Mouse (Mus musculus) thymus, adult 18-20 months (tissue): ENCODE results near the gene Vgf.

ENCODE experiments used
- DNase-seq, 2 experiments: peaks; one replicate each; pipeline ENCODE4 v3.0.0; 2022; ENCODE audit warnings: mixed read lengths in 2 of 2

The Vgf gene

DNA sequence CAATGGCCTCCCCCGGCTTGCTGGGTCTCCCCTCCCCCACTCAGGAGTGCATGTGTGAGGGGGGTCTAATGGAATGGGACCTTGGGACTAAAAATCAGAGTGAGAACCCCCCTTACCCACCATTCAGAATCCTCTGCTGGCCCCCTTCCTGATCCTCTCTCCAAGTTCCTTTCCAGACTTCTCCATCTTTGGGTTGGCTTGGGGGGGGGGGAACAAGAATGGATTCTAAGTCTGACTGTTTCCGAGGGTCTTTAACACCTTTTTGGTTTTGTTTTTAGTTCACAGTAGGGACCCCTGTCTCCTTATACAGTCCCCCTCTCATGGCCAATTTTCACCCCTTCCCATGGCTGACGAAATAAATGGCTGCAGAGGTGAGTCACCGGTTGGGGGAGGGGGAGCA is at the start of gene Vgf:
Gene Vgf (plus strand): TSS at position 301 of the 400 bp plus-strand sequence.
- DNase-seq = no peak

DNA sequence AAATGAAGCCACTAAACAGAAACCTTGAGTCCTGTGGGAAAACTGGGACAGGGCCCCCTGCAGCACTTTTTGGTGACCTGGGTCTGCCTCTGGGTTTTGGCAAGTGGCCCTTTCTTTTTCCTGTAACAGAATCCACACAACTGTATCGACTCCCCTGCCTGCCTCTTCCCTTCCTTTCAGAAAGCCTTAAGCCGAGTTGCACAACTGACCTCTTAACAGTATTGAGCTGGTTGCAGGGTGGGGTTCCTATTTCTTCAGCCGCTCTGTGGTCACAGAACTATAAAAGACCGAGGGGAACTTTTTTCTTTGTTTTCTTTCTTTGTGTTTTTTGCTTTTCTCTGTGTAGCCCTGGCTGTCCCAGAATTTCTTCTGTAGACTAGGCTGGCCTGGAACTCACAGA is 48.4 kb upstream of the Vgf start:
- no peak for DNase-seq

GRCm38 (mm10) chr5:136979762-136980161 is 46.4 kb upstream of the Vgf start:
- no peak for DNase-seq

DNA sequence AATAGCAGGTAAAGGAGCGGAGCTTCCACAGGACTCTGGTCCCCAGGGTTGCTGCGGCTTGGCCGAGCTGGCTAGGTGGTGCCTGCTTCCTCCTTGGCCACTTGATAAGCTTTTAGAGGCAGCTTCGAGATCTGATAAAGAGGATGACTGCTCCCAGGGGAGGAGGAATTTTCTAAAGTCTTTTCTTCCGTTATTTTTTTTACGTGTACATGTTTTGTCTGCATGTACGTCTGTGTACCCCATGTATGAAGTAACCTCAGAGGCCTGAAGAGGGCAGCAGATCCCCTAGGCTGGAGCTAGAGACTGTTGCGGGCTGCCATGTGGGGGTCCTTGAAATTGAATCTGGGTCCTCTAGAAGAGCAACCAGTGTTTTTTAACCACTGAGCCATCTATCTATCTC is 45.2 kb upstream of the Vgf start:
- no peak for DNase-seq

- DNase-seq = no peak
Measured at GRCm38 (mm10) chr5:136982338-136982930, 43.8 kb upstream of the Vgf start.

GRCm38 (mm10) chr5:136984828-136985227 is 41.4 kb upstream of the Vgf start:
- no peak for DNase-seq

DNA sequence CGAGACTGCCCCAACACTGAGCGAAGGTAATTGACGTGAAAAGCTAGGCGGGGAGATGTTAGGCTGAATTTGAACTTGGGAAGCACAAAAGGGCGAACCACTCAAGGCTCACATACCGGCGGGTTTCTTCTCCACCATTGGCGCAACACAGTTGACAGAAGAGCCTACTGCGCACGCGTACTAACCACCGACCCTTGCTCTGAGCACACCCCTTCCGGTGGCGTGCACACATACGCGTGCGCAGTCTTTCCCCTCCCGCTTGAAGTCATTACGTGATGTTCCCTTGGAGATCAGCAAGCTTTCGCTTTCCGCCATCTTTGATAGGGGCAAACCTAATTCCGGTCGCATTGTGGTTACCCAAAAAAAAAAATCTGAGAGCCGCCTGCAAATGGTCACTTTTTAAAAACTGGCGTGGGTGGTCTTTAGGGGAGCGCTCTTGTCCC is 39.5 kb upstream of the Vgf start, which contains the start of gene Plod3:
Gene Plod3 (plus strand): TSS at position 325 of the 443 bp plus-strand sequence.
- peak; percentile 95 to 96 for DNase-seq

- DNase-seq = peak; percentile 66 to 76
Measured at GRCm38 (mm10) chr5:136987138-136987933, 38.9 kb upstream of the Vgf start.

DNA sequence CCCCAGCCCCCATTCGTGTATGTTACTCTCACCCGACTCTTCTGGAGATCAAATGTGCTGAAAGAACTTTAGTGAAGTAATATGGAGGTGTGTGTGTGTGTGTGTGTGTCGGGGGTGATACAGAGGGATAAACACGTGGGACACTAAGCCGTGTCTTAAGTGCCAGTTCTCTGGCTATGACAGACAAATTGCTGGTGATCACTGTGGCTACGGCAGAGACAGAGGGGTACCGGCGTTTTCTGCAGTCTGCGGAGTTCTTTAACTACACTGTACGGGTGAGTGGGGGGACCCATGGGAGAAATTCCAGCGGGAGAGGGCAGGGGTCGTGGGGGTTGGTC is 38.3 kb upstream of the Vgf start, which contains the start of gene Znhit1:
Gene Znhit1 (minus strand): TSS at position 88 of the 338 bp plus-strand sequence.
- no peak for DNase-seq

GRCm38 (mm10) chr5:136988420-136988819 is 37.8 kb upstream of the Vgf start:
- DNase-seq = no peak

- DNase-seq = no peak
Measured at GRCm38 (mm10) chr5:136989801-136990200, 36.4 kb upstream of the Vgf start.

DNA sequence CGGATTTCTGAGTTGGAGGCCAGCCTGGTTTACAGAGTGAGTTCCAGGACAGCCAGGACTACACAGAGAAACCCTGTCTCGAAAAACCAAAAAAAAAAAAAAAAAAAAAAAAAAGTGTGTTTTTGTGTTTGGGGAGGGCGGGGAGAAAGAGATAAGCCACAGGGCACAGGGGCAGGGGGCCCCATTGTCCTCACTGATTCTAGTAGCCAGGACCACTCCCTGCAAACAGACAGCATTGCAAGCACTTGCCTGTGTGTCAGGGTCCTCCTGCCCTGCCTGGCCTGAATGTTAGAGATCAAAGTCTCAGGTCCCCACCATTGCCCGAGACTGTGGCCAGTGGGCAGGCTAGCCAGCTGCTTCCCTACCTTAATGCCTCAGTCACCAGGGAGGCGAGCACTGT is 26.7 kb upstream of the Vgf start:
- no peak for DNase-seq

- no peak for DNase-seq
Measured at GRCm38 (mm10) chr5:137000612-137001011, 25.6 kb upstream of the Vgf start.

GRCm38 (mm10) chr5:137007276-137007675 is 18.9 kb upstream of the Vgf start:
- no peak for DNase-seq

GRCm38 (mm10) chr5:137009988-137010387 is 16.2 kb upstream of the Vgf start:
- DNase-seq = no peak

DNA sequence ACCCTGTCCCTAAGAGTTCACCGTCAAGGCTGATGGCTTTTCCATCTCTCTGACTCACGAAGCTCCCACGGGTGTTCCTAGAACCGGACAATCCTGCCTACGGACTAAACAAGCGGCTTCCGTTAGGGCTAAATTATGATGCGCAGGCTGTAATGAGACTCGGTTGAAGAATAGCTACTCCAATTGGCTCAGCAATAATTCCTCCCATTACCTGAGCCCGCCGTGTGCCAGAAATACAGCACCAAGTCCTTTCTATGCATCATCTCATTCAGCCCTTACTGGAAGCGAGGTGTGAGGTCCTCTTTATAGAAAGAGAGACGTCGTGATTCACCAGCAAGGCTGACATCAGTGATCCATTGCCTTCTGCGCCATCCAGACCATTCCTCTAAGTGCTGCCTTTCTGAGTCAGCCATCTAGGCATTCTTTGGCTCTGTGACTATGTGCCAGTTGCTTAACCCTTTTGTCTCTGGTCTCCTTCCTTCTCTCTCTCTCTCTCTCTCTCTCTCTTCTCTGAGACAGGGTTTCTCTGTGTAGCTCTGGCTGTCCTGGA is 13.7 kb upstream of the Vgf start:
- no peak for DNase-seq

GRCm38 (mm10) chr5:137015913-137016312 is 10.3 kb upstream of the Vgf start:
- no peak for DNase-seq

GRCm38 (mm10) chr5:137024318-137024717 is 1.9 kb upstream of the Vgf start:
- no peak for DNase-seq

GRCm38 (mm10) chr5:137025132-137025531 is 1.1 kb upstream of the Vgf start:
- DNase-seq = peak; percentile 47 to 48

- DNase-seq = no peak
Measured at GRCm38 (mm10) chr5:137028561-137029272, 2.5 kb downstream of the Vgf start.

- no peak for DNase-seq
Measured at GRCm38 (mm10) chr5:137029273-137029585, 3.0 kb downstream of the Vgf start.

GRCm38 (mm10) chr5:137029643-137030415 is 3.6 kb downstream of the Vgf start:
- peak; percentile 75 to 84 for DNase-seq

GRCm38 (mm10) chr5:137030416-137030810 is 4.2 kb downstream of the Vgf start:
- no peak for DNase-seq
